In genomic region chr7:143082024-143082423, GRCm38 (mm10) we compare ENCODE assay signal across 18 mouse cellular contexts. TPM values are rescaled to one million over a fixed set of nuclear protein-coding genes. Genes with fewer than 3 reads are reported as not detected.
"Had no signal": no experiment of that assay in that cellular context is flagged by ENCODE, and none has a peak within 500 bp of the region (broad histone marks: within the 10 kb centered on the region; RNA-seq: fewer than 3 reads in every experiment).

No protein-coding gene starts in this region.

- H3K27ac ChIP-seq: hindbrain, postnatal 0 days; limb, embryonic 12.5 days; lung, embryonic 15.5 days; macrophage; midbrain, embryonic 15.5 days; neural tube, embryonic 15.5 days had no signal

- H3K9ac ChIP-seq: limb, embryonic 12.5 days; lung, embryonic 15.5 days; midbrain, embryonic 15.5 days; neural tube, embryonic 15.5 days had no signal

- ATAC-seq: hindbrain, postnatal 0 days; midbrain, embryonic 15.5 days had no signal

- H3K27me3 ChIP-seq: limb, embryonic 12.5 days; lung, embryonic 15.5 days; midbrain, embryonic 15.5 days; neural tube, embryonic 15.5 days had no signal

- H3K4me3 ChIP-seq: limb, embryonic 12.5 days; lung, embryonic 15.5 days; midbrain, embryonic 15.5 days; neural tube, embryonic 15.5 days had no signal

- H3K36me3 ChIP-seq: lung, embryonic 15.5 days; midbrain, embryonic 15.5 days; neural tube, embryonic 15.5 days had no signal

- H3K4me2 ChIP-seq: limb, embryonic 12.5 days; lung, embryonic 15.5 days; midbrain, embryonic 15.5 days; neural tube, embryonic 15.5 days had no signal

- H3K9me3 ChIP-seq: limb, embryonic 12.5 days; lung, embryonic 15.5 days; midbrain, embryonic 15.5 days; neural tube, embryonic 15.5 days had no signal

- H3K4me1 ChIP-seq: midbrain, embryonic 15.5 days had no signal

- DNase-seq: kidney, adult 8-10 months; kidney, postnatal 25 days; layer of hippocampus, adult 9-11 months; layer of hippocampus, postnatal 36 days; liver; lung, postnatal 14 days; right cerebral cortex, adult 18-20 months; right cerebral cortex, postnatal 25 days; thymus, adult 2 months; thymus, postnatal 25 days had no signal

RNA-seq across cellular contexts. Expression of gene Trpm5, which starts 12.4 kb away (rescaled TPM):
- total RNA-seq: layer of hippocampus, postnatal 36 days; left cerebral cortex, postnatal 36 days; monocyte, adult 5-6 weeks had no signal
- polyA plus RNA-seq: macrophage had no signal

RNA-seq across cellular contexts. Expression of gene Kcnq1, which starts 24.1 kb away (rescaled TPM):
- total RNA-seq: monocyte, adult 5-6 weeks had no signal
